Mouse (Mus musculus): Measurements from ENCODE around the gene Nrxn2.

The Nrxn2 gene

GRCm38 (mm10) chr19:6418233-6418879, at the start of gene Nrxn2:
Gene Nrxn2 (plus strand): TSS chr19:6418731.
- DNase-seq, result peak; percentile 84

GRCm38 (mm10) chr19:6370175-6370574, 48.4 kb upstream of the Nrxn2 start:
- no peak for DNase-seq

- DNase-seq, result no peak
Measured at GRCm38 (mm10) chr19:6372433-6372832, 46.1 kb upstream of the Nrxn2 start.

GRCm38 (mm10) chr19:6373539-6374400, 44.8 kb upstream of the Nrxn2 start:
- DNase-seq, result peak; percentile 91

- no peak for DNase-seq
Measured at GRCm38 (mm10) chr19:6374571-6374970, 44.0 kb upstream of the Nrxn2 start.

- peak; percentile 28 for DNase-seq
Measured at GRCm38 (mm10) chr19:6375423-6376254, 42.9 kb upstream of the Nrxn2 start.

GRCm38 (mm10) chr19:6376255-6376564, 42.3 kb upstream of the Nrxn2 start:
- peak; percentile 43 for DNase-seq

- DNase-seq, result no peak
Measured at GRCm38 (mm10) chr19:6376643-6377042, 41.9 kb upstream of the Nrxn2 start.

GRCm38 (mm10) chr19:6377327-6378040, 41.0 kb upstream of the Nrxn2 start:
- no peak for DNase-seq

- no peak for DNase-seq
Measured at GRCm38 (mm10) chr19:6380411-6381166, 37.9 kb upstream of the Nrxn2 start.

- DNase-seq, result no peak
Measured at GRCm38 (mm10) chr19:6381238-6381637, 37.3 kb upstream of the Nrxn2 start.

GRCm38 (mm10) chr19:6382323-6382924, 36.1 kb upstream of the Nrxn2 start:
- no peak for DNase-seq

GRCm38 (mm10) chr19:6383470-6383869, 35.1 kb upstream of the Nrxn2 start:
- DNase-seq, result no peak

GRCm38 (mm10) chr19:6384128-6384527, 34.4 kb upstream of the Nrxn2 start, which contains the start of gene Pygm:
Gene Pygm (plus strand): TSS chr19:6384399.
- no peak for DNase-seq

- no peak for DNase-seq
Measured at GRCm38 (mm10) chr19:6384954-6385353, 33.6 kb upstream of the Nrxn2 start.

GRCm38 (mm10) chr19:6385419-6385818, 33.1 kb upstream of the Nrxn2 start:
- DNase-seq, result no peak

- no peak for DNase-seq
Measured at GRCm38 (mm10) chr19:6385821-6386220, 32.7 kb upstream of the Nrxn2 start.

- DNase-seq, result no peak
Measured at GRCm38 (mm10) chr19:6386234-6386633, 32.3 kb upstream of the Nrxn2 start.

GRCm38 (mm10) chr19:6388006-6388405, 30.5 kb upstream of the Nrxn2 start:
- no peak for DNase-seq

GRCm38 (mm10) chr19:6389803-6390202, 28.7 kb upstream of the Nrxn2 start:
- DNase-seq, result peak; percentile 80

GRCm38 (mm10) chr19:6390251-6390650, 28.3 kb upstream of the Nrxn2 start:
- no peak for DNase-seq
